Mouse (Mus musculus) cerebellum, adult 2 months (tissue): Measurements from ENCODE around the gene Med23. TPM values are rescaled to one million over a fixed set of nuclear protein-coding genes. Genes with fewer than 3 reads are reported as not detected.

Source experiments
- DNase-seq, 2 experiments: peaks; one replicate each; pipeline ENCODE4 v3.0.0; 2021
- H3K27ac ChIP-seq: fragments of 200-500 bp; 2 replicates; pipeline ENCODE4 v1.5.1; 2012; ENCODE audit warnings: low read length, control low read depth, inconsistent platforms; ENCODE audit not compliant: insufficient read depth
- H3K27me3 ChIP-seq: fragments of 200-500 bp; 2 replicates; pipeline ENCODE4 v1.6.1; 2012; ENCODE audit warnings: inconsistent platforms, mild to moderate bottlenecking, low read length, moderate library complexity; ENCODE audit not compliant: control insufficient read depth, insufficient read depth
- H3K4me1 ChIP-seq: fragments of 200-500 bp; 2 replicates; pipeline ENCODE4 v1.6.1; 2011; ENCODE audit warnings: low read length; ENCODE audit not compliant: control insufficient read depth, insufficient read depth
- H3K4me3 ChIP-seq: fragments of 200-500 bp; replicated peaks from 2 replicates; pipeline ENCODE3; 2011; ENCODE audit warnings: mild to moderate bottlenecking, low read depth, low read length, control low read depth; ENCODE audit not compliant: insufficient read depth
- CTCF ChIP-seq: fragments of 200-500 bp; IDR thresholded peaks from 2 replicates; pipeline ENCODE4 v1.5.1; 2011; ENCODE audit warnings: low read depth, mild to moderate bottlenecking, control low read depth, low read length, moderate library complexity, borderline replicate concordance; ENCODE audit not compliant: insufficient read depth
- POLR2A ChIP-seq: fragments of 200-500 bp; IDR thresholded peaks from 2 replicates; pipeline ENCODE4 v1.6.1; 2011; ENCODE audit warnings: low read length, control low read depth, borderline replicate concordance; ENCODE audit not compliant: insufficient read depth
- WGBS: fragments of 180-500 bp; shearing (Covaris S2); methylation state at CpG from one replicate; pipeline ENCODE4 v1.1.7; 2018; 5-methylcytosine and 5-hydroxymethylcytosine counted together
- polyA plus RNA-seq: library from polyadenylated mRNA; depleted of rRNA; stranded (reverse); fragments of >200 nt; gene quantifications from 2 replicates; pipeline ENCODE4 v1.2.3, GENCODE M21; 2012; rRNA removed

Gene Med23
- polyA plus RNA-seq, 1 experiment: 32.1 TPM

GRCm38 (mm10) chr10:24959043-24959916, 89.5 kb downstream of the Med23 start:
- WGBS: 52% methylated on average over 15 of the region's 15 CpGs
- no peak for DNase-seq
- Histone ChIP-seq H3K27me3 (no peaks in the 10 kb centered on the region), H3K27ac (no peak overlapping the region), H3K4me1 (no peaks in the 10 kb centered on the region), H3K4me3 (no peak overlapping the region)
- TF ChIP-seq POLR2A (no peak), CTCF (no peak)

GRCm38 (mm10) chr10:24961112-24961511, 91.3 kb downstream of the Med23 start:
- WGBS: 55% methylated on average over 2 of the region's 2 CpGs
- no peak overlapping the region for H3K27ac ChIP-seq
- peaks cover 4% of the 10 kb centered on the region; the same call in 1 of the 2 replicates for H3K4me1 ChIP-seq
- H3K4me3 ChIP-seq: no peak overlapping the region
- TF ChIP-seq POLR2A (no peak), CTCF (peak; percentile 24; the same call in 1 of the 2 replicates)
- peak in 1 of 2 experiments; percentile 55 for DNase-seq
- no peaks in the 10 kb centered on the region for H3K27me3 ChIP-seq

- Histone ChIP-seq H3K27ac (no peak overlapping the region), H3K4me1 (peaks cover 4% of the 10 kb centered on the region; the same call in 1 of the 2 replicates), H3K27me3 (no peaks in the 10 kb centered on the region), H3K4me3 (no peak overlapping the region)
- TF ChIP-seq CTCF (no peak), POLR2A (no peak)
- 38% methylated on average over 2 of the region's 2 CpGs for WGBS
- DNase-seq: no peak
Measured at GRCm38 (mm10) chr10:24961889-24962288, 92.1 kb downstream of the Med23 start.

Other genes with a start within 250 kb of the Med23 start
- 4.0 TPM in 2 replicates for gene Enpp1, start 157.8 kb upstream of the Med23 start, polyA plus RNA-seq
- gene Enpp3, start 27.2 kb upstream of the Med23 start, polyA plus RNA-seq: 0.59 and 1.4 TPM in 2 replicates
- gene Arg1, start 57.5 kb downstream of the Med23 start, polyA plus RNA-seq: 0.82 and 1.00 TPM in 2 replicates